Mouse (Mus musculus) gastrocnemius, postnatal 10 days (tissue): ENCODE measurements around the gene Ttc29. TPM values are rescaled to one million over a fixed set of nuclear protein-coding genes. Genes with fewer than 3 reads are reported as not detected.
A peak's percentile ranks its signal among the peaks of the same experiment; 100 is the strongest.

Source experiments
- DNase-seq: peaks from one replicate; pipeline ENCODE4 v3.0.0; 2021; ENCODE audit warnings: mixed read lengths
- total RNA-seq, 2 experiments: library from RNA; stranded (reverse); gene quantifications; 2 replicates each; pipeline ENCODE4 v1.2.3; 2021

Gene Ttc29
- total RNA-seq, 2 experiments from 2014 or later, result not detected

DNA sequence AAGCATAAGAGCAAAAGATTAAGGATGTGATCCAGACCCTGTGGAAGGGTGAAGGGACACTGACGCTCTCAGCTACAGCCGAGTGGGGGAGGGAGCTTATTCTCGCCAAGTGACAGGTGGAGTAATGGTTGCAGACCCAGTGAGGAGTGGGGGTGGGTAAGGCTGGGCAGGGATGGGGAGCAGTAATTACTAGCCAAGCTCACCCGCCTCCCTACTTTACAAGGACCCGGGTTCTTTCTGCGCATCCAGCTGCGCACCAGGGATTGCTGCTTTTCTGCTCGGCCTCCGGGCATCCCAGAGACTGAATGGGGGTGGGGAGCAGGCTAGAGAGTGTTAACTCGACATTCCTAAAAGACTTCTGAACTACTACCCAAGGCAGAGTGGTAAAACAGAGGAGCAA is 213.4 kb downstream of the Ttc29 start:
- DNase-seq, result no peak

DNA sequence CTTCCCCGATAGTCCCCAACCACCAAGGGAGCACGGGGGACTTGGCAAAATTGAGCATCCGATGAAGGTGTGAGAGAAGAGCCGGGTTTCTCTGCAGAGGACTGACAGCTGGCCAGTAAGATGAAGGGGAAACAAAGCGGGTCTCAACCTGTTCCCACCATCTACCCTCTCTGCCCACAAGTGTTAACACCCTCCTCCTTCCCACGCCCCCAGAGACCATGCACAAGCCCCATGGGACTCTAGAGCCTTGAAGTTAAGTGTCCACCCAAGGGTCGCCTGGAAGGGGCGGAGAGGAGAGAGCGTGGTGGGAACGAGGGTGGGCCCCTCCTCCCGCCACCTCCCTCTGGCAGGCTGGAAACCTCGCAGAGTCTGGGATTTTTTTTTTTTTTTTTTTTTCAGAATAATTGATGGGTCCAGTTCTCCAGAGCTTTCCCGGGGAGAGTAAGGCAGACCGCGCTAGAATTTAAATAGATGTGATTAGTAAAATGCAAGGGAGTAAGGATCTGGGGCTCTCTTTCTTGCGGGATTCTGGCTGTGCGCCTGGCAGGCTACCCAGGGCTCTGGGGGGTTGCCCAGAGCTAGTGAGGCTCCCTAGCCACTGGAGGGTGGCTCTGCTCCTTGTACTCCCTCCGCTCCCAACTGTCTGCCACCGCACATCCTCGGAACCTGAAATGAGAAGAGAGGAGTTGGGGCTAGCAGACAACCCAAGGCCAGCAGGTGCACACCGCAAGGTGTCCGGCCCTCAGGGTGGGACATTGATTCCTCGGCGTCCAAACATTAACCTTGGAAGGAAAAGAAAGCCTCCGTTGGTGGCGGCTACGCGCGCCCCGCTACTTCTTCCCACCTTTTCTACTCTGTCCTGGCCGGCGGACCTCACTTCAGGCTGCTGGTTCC is 214.0 kb downstream of the Ttc29 start:
- DNase-seq, result no peak

DNA sequence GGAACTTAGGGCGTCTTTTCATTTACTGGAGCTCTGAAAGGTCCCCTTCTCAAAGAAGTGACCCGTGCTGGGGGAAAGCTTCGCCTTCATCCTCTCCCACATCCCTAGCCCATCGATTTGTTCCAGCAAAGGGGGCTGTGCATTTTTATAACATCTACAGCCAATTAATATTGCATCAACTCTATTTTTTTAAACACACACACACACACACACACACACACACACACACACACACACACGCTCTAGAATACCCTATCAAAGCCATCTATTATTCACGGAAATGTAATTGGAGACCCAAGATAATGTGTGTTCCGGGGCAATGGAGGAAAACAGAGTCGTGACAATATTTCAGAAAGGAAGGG is 214.7 kb downstream of the Ttc29 start:
- DNase-seq, result no peak

DNA sequence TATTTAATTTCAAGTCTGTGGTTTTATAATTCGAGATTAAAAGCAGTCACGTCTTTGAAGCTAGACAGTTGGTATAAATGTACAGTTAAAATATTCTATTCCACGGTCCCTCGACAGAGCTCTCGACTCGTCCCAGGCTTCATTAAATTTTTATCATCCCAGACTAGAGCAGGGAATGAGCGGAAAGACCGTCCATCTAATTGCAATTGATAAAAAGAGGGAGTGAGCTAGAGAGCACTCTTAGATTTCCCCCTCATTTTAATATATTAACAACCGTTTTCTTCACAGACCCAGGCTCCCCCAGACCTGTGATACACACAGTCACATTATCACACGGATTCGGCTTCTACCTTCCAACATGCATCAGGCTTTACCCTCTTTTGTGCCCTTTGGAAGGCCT is 215.1 kb downstream of the Ttc29 start:
- DNase-seq, result no peak

DNA sequence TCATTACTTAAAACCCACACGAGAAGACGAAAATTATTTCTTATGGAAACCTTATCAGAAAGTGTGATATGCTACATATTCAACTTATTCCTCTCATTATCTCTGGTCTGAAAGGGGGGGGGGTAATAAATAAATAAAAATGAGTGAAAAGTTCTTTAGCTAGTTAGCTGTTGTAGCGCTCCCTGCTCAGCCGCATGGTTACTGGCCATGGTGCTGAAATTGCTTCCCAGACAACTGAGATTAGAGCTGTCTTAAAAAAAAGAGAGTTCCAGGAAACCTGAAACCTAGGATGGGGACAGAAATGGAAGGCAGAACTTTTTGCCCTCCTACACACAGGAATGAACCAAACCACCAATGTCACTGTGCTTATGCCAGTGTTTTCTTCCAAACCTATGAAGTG is 218.3 kb downstream of the Ttc29 start:
- peak; percentile 56 for DNase-seq

DNA sequence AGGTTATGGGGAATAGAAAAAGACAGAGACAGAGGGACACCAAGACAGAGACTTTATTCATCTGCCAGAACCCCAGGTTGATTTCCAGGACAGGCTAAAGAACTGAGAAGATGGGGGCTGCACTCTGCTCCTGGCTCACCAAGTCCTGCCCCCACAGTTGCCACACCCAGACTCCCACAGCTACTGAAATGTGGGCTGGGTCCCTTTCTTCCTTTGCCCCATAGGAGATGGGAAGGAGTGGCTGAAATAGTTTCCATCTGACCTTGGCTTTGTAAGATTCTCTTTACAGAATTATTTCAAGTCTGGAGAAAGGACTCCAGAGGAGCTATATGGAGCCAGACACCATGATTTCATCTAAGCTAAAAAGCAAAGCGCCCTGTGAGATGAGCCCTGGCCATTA is 219.4 kb downstream of the Ttc29 start:
- DNase-seq, result no peak

DNA sequence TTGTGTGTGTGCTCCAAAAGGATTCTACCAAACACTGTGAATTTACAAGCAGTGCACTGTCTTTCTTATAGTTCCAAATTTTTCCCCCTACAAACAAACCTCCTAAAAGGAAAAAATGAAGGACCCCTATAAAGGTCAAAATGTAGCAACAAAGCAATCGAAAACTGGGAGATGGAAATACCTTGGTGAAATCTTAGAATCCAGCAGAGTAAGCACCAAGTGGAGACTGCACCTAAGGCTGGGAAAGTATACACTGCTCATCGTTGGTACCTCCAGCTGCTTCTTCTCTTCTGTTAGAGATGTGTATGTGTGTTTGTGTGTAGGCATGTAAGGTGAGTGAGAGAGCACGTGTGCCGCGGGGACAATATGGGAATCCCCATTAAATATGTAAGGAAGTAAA is 220.2 kb downstream of the Ttc29 start:
- no peak for DNase-seq

DNA sequence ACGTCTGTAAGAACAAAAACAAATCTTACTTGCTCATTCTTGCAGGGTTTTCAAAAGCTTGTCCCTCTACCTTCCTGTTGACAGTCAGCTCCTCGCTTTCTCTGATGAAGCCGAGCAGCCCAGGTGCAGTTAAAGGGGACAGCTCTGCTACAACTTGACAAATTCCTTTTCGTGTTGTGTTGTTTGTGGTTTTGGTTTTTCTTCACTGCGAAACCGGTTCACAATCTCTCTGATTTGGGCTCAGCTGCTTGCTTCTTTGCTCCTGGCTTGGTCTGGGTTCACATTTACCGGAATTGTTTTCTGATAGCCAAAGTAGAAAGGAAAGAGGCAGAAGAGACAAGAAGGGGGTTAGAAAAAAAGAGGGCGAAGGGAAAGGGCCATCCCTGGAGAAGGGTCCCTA is 221.2 kb downstream of the Ttc29 start:
- DNase-seq, result no peak

DNA sequence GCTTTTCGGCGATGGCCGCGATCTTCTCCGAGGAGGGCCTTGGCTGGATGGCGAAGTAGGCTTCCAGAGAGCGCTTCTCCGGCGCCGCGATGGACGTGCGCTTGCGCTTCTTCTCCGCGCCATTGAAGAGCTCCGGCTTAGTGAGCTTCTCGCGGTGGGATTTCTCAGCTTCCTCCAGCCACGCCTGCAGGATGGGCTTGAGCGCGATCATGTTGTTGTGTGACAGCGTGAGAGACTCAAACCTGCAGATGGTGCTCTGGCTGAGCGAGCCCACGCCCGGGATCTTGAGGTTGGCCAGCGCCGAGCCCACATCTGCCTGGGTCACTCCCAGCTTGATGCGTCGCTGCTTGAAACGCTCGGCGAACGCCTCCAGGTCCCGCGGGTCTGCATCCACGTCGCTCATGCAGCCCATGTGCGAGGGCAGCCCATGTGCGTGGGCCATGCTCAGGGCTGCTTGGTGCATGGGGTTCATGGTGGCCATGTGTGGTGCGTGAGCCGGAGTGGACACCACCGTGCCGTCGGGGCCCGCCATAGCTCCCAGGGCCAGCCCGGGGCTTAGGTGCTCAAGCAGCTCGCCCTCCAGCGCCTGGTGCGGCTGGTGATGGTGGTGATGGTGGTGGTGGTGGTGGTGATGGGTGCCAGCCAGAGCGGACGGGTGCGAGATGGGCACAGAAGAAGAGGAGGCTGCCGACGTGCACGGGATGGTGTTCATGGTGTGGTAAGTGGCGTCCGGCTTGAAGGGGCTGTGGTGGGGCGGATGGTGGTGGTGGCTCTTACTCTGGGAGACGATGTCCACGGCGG is 221.9 kb downstream of the Ttc29 start:
- no peak for DNase-seq

DNA sequence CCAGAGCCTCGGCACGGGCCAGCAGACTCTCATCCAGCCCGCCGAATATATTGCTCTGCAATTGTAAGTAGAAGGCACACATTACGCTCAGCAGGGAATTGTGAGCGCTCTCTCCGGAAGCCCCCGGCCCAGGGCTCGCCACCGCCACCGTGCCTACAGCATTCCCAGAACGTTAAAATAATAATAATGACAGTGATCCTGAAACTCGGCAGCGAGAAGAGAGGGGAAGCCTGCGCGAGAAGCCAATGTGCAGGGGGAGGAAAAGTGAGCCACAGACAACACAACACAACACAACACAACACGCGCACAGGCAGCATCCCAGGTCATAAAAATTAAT is 222.5 kb downstream of the Ttc29 start:
- no peak for DNase-seq

DNA sequence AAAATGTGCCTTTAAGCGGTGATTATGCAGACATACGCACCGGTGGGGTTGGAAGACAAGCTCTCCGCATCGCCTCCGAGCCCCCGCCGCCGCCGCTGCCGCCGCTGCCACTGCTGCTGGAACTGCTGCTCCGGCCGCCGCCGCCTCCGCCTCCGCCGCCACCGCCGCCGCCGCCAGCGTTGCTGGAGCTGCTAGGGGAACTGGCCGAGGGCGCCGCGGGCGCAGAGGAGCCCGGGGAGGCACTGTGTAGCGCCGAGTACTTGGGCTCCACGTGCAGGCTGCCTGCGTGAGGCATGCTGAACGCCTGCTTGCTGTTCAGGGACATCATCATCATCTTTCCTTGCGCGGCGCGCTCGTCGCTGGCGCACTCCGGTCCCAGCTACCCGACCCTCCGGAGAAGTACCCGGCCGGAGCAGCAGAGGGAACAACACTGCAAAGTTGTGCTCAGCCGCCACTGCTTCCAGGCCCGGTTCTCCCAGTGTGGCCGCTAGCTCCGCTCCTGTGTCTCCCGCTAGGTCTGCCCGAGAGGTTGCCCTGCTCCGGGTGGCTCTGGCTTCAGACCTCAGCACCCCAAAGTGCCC is 223.1 kb downstream of the Ttc29 start, which contains the start of gene Pou4f2:
Pou4f2 (minus strand) TSS at position 575 of the 581 bp plus-strand sequence.
- peak; percentile 15 for DNase-seq

DNA sequence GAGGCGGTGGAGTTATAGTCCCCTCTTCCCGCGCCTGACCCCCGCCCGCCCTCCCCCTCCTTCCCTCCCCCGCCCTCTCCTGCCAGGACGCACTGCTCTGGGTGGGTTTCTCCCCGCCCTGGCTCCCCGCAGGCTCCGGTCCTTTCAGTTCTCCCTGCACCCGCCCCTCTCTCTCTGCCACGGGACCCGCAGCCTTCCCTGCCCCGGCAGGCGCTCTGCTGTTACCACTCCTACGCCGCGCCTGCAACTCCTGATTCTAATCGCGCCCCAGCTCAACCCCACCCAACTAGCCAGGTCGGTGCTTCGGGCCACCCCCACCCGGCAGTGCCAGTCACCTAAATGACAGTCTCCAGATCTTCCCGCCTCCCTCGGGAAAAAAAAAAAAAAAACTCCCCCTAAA is 223.6 kb downstream of the Ttc29 start:
- no peak for DNase-seq

DNA sequence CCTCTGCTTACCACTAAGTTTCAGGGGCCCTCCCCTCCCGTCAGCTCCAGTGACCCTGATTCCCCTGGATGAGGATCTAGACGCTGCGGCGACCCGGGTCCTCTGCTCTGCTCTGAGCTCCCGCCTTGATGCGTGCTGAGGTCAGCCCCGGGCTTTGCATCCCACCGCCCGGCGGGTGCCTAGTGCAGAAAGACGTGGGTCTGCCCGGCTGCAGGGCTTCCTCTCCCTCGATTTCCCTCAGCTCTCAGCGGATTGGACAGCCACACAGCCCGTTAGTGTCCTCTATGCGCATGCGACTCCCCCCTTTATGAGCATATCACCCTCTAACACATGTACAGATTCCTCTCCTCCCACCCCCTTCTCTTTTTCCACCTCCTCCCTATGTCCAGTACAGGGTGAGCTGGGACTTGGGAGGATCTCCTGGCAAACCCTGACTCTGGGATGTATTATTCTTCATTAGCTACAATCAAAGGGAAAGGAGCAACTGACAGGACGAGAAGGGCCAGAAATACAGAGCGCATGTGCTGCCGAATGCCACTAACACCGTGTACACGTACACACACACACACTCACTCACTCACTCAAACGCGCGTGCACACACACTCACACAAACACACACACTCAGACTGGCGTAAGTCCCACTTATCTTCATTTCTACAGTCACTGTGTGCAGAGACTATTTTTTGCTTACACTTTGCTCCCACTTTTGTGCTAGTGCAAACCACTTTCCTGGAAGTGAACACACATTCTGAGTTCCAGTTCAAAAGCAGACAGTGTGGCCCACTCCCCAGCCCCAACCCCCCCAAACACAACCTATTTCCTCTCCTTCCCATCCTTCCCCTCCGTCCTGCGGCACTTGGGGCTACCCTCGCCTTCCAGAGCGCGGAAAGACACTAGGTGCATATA is 224.3 kb downstream of the Ttc29 start:
- DNase-seq, result no peak

DNA sequence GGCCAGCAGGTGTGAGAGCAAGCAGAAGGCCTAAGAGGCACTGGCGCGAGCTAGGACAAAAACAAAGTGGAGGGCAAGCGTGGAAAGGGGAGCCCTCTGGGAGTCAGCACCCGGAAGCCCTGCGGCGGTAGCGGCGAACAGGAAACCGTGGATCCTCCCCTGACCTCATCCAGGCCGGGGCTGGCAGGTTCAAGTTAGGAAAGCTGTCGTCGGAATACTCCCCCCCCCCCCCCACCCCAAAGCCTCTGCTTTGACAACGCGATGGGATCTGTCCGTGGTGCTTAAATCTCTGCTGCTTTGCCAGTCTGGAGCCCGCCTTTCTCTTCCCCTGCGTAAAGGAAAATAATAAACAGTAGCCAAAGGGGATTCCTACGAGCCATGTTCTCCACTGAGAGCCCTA is 225.0 kb downstream of the Ttc29 start:
- peak; percentile 44 for DNase-seq

DNA sequence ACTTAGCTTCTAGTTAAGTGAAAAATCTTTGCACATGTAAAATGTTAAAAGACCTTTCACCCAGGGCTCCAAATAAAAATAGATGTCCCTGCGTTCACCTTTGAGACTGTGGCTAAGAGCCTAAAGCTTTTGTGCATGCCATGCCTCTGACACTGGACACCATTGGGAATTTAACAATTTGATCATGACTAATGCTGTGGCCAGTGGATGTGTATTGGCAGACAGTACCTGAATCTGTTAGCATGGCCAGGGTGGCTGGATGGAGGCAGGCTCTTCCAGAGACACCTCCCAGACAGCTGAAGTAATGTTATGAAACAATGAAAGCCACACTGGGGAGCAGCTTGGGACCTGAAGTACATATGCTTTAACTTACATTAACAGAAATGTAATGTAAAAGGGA is 229.7 kb downstream of the Ttc29 start:
- no peak for DNase-seq

Other genes with a start within 250 kb of the Ttc29 start
- gene Pou4f2, start 223.3 kb downstream of the Ttc29 start, total RNA-seq, result not detected